Mouse (Mus musculus) heart, postnatal 14 days (tissue): ENCODE measurements around the gene Slc9a1. TPM values are rescaled to one million over a fixed set of nuclear protein-coding genes. Genes with fewer than 3 reads are reported as not detected.

Source experiments
- DNase-seq, 2 experiments: peaks; one replicate each; pipeline ENCODE4 v3.0.0; 2021 to 2022
- intact Hi-C: fragments of 180-260 bp; cut with DNase I; formaldehyde crosslinking; loops from one replicate; pipeline ENCODE4 v1.15.1; 2025
- long read RNA-seq, 2 experiments: library from polyadenylated mRNA; stranded (forward); transcript quantifications; one replicate each; pipeline ENCODE4 v2.0.0; 2021
- total RNA-seq, 2 experiments: library from RNA; stranded (reverse); gene quantifications; 2 replicates each; pipeline ENCODE4 v1.2.3; 2021

The Slc9a1 gene
- 10 to 100 TPM; 21.2 to 22.9 TPM for total RNA-seq
- long read RNA-seq, experiment 1, full-length matches to known transcripts, result 2 of 10 reads
- long read RNA-seq, experiment 1, partial matches to known transcripts, result 7 of 10 reads
- long read RNA-seq, experiment 1, other reads (novel, unspliced or antisense), result 1 of 10 reads
- long read RNA-seq, experiment 2, full-length matches to known transcripts, result 1 of 11 reads
- long read RNA-seq, experiment 2, partial matches to known transcripts, result 9 of 11 reads
- long read RNA-seq, experiment 2, other reads (novel, unspliced or antisense), result 1 of 11 reads

DNA sequence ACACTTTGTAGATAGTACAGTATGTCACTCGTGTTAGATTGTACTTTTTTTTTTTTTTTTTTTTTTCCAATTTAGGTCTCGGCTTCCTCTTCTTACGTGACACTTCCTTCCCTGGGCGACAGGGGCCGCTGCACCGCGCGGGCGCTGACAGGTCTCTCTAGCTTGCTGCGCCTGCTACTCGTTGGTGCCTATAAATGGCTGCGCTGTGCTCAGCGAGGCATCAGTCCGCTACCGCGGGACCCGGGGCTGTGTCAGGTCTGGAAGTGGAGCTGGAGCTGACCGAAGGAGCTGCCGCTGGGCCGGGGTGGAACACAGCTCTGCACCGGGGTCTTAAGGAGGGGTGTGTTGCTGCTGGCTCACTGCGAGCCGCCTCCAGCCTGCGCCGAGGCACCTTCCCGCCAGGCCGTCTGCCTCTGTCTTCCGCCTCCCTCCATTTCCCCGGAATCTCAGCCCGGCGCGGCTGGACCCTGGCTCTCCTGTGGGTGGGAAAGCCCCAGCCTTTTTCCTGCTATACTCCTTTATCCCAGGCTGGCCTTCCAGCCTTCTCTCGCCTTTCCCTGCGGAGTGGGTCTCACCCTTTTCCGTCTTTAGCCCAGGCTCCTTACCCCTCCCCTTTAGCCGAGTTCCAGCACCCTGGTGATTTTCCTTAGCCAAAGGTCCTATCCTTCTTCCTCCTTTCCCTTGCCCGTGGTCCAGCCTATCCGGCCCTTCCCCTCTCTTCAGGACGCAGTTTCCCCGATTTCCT lies at the start of gene Slc9a1:
Gene Slc9a1 (plus strand): TSS at position 154 of the 745 bp plus-strand sequence.
- peak; percentile 94 to 96 for DNase-seq
- intact Hi-C loops, result loop anchor here (1.0 to 2.0 kb wide), 2 partner anchors 9 to 21 kb away; no protein-coding TSS in a partner anchor

DNA sequence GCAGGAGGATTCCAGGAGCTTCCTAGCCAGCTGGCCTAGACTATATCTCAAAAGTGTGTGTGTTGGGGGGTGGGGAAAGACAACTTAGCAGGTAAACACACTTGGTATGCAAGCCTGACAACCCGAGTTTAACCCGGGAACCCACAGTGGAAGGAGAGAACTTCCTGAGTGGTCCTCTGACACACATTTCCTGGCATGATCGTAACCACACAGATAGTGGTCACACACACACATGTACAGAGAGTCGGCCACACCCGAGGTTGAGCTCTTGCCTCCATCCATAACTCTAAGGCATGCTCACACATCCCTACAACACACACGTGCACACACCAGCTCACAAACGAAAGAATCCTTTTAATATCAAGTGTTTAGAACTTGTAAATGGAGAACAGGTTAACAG lies 41.4 kb upstream of the Slc9a1 start:
- intact Hi-C loops, result no loop called here

DNA sequence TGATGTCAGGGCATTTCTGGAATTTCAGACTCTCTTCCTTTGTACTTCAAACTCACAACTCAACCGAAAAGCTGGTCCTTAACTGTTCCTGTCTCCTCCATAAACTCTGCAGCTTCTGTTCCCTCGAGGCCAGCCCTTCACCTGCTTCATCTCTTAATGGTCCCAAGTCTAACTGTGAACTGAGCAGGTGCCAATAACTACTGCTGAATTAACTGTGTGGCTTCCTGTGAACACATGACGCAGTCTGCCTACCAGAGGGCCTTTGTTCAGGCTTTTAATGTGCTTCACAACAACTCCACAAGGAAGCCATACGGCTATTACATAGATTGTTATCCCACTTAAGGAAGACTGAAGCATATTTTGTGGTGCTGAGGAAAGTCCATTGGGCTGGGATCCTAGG lies 39.2 kb upstream of the Slc9a1 start:
- intact Hi-C loops, result no loop called here
- DNase-seq, result no peak

More for the DNA sequence above, 41.4 kb upstream of the Slc9a1 start:
- no peak for DNase-seq

DNA sequence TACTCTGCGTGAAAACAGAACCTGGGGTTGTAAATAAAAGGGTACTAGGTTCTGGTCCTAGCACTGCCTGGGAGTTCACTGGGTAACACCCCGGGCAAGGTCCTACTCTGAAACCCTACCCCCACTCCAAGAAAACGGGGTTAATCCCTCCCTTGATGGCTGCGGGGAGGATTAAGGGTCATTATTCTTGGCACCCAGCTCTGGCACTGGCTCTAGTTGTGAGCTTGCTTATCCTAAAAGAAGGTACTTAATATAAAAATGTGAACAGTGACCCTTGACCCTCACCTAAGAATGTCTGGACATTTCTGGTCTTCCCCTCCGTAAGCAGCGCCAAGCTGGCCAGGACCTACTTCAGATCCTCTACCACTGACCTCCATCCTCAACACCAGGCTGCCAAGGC lies 36.2 kb upstream of the Slc9a1 start:
- intact Hi-C loops, result no loop called here

DNA sequence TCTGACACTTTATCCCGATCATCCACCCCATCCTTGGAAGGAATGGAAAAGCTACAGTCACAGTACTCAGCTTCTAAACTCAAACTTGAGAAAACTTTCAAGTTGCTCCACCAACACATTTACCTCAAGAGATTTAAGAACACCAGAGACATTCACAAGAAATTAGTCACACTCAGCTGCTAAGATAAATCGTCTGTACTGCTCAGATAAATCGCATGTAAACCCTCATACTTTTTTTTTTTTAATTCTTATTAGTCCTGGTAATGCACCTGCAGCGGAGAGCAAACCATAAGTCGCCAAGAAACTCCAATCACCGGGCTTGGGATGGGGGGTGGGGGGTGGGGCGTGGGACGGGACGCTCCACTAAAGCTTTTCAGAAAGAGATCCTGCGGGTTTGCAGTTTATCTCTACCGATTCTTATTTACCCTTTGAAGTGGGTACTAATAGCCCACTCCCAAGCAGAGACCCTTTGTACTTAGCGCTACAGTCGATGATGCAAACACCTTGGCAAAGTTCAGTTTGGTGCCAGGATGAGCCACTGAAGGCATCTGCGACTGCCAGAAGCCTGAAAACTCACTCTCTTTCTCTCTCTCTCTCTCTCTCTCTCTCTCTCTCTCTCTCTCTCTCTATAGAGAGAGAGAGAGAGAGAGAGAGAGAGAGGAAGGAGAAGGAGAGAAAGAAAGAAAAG lies 31.5 kb upstream of the Slc9a1 start:
- intact Hi-C loops, result no loop called here
- no peak for DNase-seq

More for the DNA sequence above, 36.2 kb upstream of the Slc9a1 start:
- no peak for DNase-seq

DNA sequence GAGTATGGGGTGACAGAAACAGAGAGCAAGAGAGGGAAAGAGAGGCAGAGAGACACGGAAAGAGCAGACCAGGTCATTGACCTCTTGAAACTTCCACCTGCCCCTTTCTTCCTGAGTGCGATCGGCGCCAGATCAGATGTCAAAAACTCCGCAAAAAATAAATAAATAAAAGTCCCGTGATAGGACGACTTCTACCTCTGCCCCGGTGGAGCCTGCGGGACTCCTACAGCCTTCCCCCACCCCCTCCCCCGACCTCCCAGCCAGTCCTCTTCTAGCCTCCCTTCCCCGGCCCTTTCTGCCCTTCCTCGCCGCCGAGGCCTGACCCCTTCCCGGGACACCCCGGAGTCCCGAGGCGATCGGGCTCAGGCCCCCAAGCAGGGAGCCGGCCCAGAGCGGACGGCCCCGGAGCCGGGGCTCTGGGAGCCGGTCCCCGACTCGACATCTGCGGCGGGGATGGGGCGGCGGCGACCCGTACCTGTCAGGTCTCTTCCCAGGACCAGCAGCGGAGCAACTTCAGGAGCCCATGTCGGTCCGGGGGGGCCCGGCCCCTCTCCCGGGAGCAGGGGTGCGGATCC lies 30.9 kb upstream of the Slc9a1 start:
- DNase-seq, result no peak
- intact Hi-C loops, result no loop called here

DNA sequence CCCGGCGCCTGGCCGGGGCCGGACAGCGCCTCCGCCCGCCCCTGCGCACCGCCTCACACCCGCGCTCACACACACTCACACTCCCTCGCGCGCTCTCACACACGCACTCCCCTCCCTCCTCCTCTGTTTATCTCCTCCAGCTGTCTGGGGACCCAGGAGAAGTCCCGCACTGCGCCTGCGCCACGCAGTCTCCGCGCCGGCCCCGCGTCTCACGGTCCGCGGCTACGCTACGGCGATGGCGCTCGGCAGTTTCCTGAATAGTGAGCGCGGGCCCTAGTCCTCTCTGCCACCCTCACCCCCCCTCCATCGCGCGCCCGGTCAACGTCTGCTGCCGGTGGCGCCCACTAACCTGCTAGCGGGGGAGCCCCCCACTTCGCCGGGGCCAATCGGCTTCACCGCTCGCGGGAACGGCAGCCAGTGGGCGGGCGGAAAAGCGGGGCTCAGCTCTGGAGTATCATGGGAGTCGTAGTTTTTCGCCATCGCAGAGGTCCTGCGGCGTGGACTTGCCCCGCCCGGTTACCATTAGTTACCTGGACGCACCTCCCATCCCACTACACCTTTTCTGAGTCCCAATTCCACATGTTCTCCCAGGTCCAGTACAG lies 30.3 kb upstream of the Slc9a1 start:
- intact Hi-C loops, result no loop called here
- DNase-seq, result peak; percentile 98 to 99

DNA sequence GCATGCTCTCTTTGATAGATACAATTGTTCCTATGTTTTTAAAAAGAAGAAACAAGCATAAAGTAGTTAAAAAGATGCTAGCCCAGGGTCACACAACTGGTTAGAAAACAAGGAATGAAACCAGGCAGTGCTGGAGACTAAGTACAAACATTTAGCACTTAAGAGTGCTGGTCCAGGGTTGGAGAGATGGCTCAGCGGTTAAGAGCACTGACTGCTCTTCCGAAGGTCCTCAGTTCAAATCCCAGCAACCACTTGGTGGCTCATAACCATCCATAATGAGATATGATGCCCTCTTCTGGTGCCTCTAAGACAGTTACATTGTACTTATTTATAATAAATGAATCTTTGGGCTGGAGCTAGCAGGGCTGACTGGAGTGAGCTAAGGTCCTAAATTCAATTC lies 29.3 kb upstream of the Slc9a1 start:
- intact Hi-C loops, result no loop called here

DNA sequence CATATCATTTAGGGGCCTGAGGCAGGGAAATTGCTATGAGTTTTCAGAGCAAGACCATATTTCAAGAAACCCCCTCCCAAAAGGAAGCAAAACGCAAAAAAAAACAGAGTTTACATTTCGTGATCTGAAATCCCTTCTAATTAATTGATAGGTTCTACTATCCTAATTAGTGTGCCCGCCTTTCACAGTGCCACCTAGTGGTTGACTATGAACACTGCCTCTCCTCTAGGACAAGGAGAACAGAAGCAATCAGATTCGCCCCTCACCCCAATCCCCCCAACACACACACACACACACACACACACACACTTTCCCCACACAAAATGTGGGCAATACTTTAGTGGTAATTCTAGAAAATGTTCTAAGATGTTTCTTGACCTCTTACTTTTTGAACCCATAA lies 25.4 kb upstream of the Slc9a1 start:
- intact Hi-C loops, result no loop called here
- DNase-seq, result peak; percentile 27 to 55

More for the DNA sequence above, 29.3 kb upstream of the Slc9a1 start:
- DNase-seq, result no peak

DNA sequence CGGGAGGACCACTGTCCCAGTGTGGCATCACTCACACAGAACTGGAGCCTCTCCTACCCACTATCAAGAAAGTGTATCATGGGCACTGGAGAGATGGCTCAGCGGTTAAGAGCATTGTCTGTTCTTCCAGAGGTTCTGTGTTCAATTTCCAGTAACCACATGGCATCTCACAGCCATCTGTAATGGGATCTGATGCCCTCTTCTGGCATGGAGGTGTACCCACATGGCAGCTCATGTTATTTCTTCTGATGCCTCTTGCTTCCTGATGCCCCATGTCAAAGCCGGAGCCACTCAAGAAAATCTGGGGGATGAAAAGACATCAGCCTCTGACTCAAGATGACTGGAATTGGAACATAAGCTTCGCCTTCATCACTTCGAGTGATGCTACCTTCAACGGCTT lies 23.8 kb upstream of the Slc9a1 start:
- DNase-seq, result no peak
- intact Hi-C loops, result no loop called here

DNA sequence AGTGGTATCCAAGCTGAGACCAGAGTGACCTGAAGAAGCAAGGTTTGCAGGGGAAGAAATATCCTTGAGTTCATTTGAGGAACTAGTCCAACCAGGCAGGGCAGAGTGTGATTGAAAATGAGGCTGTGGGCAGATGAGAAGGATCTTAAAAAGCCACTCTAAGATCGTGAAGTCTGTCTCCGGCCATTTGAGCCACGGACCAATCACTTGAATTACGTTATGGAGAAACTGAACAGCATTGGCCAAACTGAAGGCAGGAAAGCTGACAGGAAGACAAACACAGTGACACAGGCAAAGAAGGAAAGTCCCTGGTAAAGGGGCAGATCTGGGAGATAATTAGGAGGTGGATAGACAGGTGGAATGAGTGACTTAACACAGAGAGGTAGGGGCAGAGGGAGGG lies 22.9 kb upstream of the Slc9a1 start:
- intact Hi-C loops, result no loop called here
- DNase-seq, result no peak

DNA sequence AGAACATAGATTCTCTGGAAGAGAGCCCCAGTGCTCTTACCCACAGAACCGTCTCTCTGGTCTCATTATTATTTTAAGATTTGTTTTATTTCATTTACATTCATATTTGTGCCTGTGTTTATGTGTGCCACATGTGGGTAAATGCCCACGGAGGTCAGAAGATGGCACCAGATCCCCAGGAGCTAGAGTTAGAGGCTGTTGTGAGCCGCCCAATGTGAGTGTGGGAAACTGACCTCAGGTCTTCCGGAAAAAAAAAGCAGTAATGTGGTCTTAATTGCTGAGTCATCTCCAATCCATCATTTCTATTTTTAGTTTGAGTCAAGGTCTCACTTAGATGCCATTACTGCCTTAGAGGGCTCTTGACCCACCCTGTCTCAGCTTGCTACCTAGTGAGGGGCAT lies 21.9 kb upstream of the Slc9a1 start:
- no peak for DNase-seq
- intact Hi-C loops, result no loop called here

DNA sequence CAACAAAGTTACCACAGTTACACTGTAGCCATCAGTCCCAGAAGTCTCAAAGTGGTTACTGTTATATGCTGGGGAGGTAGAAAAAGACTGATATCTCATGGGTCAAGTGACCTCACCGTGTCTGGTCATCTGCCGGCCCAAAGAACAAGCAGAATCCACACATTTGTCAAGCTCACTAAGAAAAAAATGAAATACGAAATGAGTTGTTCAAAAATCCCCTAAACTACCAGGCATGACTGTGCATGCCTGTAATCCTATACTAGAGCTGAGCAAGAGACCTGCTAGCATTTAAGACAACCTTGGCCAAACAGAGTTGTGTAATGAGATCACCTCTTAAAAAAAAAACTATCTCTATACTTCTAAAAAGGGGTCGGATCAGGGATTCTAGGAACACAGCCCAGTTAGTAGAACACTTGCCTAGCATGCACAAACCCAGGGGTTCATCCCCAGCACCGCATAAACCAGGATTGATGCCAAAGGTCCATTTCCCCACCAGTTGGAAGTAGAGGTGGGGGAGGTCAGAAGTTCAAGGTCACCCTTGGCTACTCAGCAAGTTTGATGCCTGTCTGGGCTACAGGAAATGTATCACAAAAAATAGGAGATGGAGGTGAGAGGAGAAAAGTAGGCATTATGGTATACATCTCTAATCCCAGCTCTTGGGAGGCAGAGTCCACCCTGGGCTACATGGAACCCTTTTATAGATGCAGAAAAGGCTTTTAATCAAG lies 21.3 kb upstream of the Slc9a1 start:
- intact Hi-C loops, result no loop called here
- DNase-seq, result no peak

DNA sequence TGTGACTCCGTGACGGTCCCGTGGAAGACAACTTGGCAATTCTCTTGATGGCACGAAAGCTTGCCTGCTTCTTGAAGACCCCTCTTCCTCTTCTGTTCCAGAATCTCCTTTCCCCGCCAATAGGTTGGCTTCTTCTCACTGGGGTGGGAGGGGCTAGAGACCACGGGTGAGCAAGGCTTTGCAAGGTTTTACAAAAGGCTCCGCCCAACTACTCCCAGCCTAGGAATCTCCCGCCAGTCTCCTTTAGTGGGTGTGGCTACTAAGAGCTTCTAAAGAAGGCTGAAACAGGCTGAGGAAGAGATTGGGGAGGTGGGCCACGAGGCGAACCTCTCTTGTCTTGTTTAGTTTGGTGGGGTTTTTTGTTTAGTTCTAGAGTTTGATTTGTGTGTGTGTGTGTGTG lies 16.7 kb upstream of the Slc9a1 start:
- intact Hi-C loops, result loop anchor here (10.0 kb wide), 1 partner anchor 162 kb away; the partner anchor contains the start of gene Kdf1
- no peak for DNase-seq

DNA sequence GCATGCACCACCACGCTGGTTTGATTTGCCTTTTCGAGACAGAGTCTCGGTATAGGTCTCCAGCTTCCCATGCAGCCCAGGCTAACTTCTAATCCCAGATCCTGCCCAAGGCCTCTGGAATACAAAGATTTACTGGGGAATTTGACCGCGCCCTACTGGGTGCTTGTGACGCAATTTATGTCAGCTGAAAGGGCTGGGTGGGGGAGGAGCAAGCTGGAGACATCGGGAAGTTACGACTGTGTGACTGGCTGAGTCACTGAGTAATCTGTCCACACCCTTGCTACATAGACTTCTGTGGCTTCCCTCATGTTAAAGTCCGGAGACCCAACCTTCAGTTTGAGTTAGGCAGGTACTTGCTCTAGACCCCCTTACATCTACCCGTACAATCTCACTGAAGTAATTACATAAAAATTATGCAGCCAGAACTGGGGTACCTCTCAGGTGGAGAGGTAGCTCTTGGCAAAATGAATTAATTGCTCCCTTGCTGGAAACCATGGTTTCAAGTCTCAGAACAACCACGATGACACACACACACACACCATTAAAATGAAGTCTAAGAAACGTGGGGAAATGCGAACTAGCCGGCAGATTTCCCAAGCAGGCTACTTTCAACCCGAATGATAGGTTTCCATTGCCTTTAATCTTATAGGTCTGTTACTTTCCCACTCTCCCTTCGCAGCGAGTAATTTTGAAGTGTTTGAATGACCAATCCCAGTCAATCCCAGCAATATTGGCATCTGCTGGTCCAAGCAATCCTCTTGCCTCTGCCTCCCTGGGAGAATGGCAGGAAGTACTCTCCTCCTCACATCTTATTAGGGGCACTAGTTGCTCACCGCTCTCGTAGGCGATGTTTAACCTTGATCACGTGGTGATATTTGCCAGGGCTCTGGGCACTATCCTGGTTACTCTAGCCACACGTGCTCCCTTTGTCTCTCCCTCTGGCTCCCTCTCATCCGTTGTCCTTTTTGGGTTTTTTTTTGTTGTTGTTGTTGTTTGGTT lies 15.8 kb upstream of the Slc9a1 start, which contains the start of gene Wdtc1:
Gene Wdtc1 (minus strand): TSS at position 115 of the 999 bp plus-strand sequence.
- DNase-seq, result no peak
- intact Hi-C loops, result loop anchor here (10.0 kb wide), 1 partner anchor 161 kb away; the partner anchor contains the start of gene Kdf1

DNA sequence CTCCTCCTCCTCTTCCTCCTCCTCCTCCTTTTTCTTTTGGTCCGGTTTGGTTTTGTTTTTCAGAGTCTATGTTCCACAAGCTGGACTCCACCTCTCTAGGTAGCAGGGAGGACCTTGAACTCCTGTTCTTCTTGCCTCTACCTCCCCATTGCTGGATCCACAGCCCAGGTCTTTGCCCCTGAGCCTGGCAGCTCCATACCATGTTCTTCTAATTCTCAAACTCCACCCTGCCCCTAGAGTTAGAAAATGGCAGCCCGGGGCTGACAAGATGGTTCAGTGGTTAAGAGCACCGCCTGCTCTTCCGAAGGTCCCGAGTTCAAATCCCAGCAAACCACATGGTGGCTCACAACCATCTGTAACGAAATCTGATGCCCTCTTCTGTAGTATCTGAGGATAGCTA lies 14.9 kb upstream of the Slc9a1 start:
- no peak for DNase-seq
- intact Hi-C loops, result loop anchor here (10.0 kb wide), 1 partner anchor 160 kb away; the partner anchor contains the start of gene Kdf1

DNA sequence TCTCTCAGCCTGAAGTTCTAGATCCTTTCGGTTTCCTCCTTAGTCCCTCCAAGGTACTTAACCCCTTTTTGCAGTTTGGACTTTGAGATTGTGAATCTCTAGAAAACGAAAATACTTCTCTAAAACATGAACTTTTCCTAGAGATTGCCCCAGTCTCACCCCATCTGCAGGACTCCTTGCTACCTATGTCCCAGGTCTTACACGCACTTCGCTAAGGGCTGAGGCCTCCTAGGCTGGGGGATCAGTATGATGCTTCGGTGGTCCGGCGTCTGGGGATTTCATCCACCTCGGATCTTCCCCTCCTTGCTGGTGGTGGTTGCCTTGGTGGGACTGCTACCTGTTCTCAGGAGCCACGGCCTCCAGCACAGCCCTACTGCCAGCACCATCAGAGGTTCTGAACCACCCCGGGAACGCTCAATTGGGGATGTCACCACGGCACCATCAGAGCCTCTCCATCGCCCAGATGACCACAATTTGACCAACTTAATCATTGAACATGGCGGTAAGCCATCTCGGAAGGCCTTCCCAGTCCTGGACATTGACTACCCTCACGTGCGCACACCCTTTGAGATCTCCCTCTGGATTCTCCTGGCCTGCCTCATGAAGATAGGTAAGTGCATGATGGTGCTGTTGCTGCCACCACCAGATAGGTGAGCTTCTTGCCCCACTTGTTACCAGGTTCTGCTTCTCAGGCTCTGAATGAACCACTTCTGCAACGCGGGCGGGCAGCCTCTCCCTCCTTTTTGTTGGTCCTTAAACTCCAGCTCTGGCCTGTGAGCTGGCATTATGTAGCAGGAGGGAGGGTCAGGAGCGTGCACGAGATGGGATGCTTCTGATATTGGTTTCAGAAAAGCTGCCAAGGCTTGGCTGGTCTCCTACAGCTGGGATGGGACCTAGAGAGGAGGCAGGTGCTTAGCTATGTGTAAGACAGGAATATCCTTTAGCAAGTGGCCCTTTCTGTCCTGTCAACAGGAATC lies 1.1 kb downstream of the Slc9a1 start:
- intact Hi-C loops, result loop anchor here (1.0 to 2.0 kb wide), 2 partner anchors 8 to 20 kb away; no protein-coding TSS in a partner anchor
- DNase-seq, result no peak
